Mouse (Mus musculus) MEL (cell line): ENCODE measurements around the gene Parva. TPM values are rescaled to one million over a fixed set of nuclear protein-coding genes. Genes with fewer than 3 reads are reported as not detected.

Source experiments
- DNase-seq: peaks from one replicate; pipeline ENCODE4 v3.0.0; 2011; ENCODE audit warnings: low read depth, low spot score
- H3K27ac ChIP-seq: 2 replicates; pipeline ENCODE4 v1.5.1; 2012; ENCODE audit warnings: low read depth, mild to moderate bottlenecking, control low read depth, low read length, moderate library complexity; ENCODE audit not compliant: control insufficient read depth
- H3K27me3 ChIP-seq, 2 experiments: fragments of 150-350 bp in 1 of 2; sonication (generic) in 1 of 2; 2 replicates each; pipeline ENCODE4 v1.6.1; 2012; ENCODE audit warnings: low read length in 2 of 2, mild to moderate bottlenecking in 2 of 2, improper control_type of control experiment in 1 of 2, moderate library complexity in 1 of 2; ENCODE audit not compliant: insufficient read depth in 2 of 2, control insufficient read depth in 1 of 2
- H3K36me3 ChIP-seq, 2 experiments: 2 replicates each; pipeline ENCODE4 v1.6.1; 2012 to 2014; ENCODE audit warnings: low read length in 2 of 2, improper control_type of control experiment in 1 of 2, inconsistent platforms in 1 of 2, mild to moderate bottlenecking in 1 of 2; ENCODE audit not compliant: insufficient read depth in 2 of 2, control insufficient read depth in 1 of 2
- H3K4me1 ChIP-seq, 2 experiments: fragments of 150-350 bp in 1 of 2; sonication (generic) in 1 of 2; 2 replicates each; pipeline ENCODE4 v1.6.1; 2012; ENCODE audit warnings: low read length in 2 of 2, improper control_type of control experiment in 1 of 2, mild to moderate bottlenecking in 1 of 2; ENCODE audit not compliant: insufficient read depth in 2 of 2, control insufficient read depth in 1 of 2
- H3K4me3 ChIP-seq, 2 experiments: fragments of 150-350 bp in 1 of 2; sonication (generic) in 1 of 2; 2 replicates each; pipeline ENCODE4 v1.5.1; 2012; ENCODE audit warnings: low read depth in 2 of 2, low read length in 2 of 2, mild to moderate bottlenecking in 2 of 2, moderate library complexity in 2 of 2, control low read depth in 1 of 2, improper control_type of control experiment in 1 of 2; ENCODE audit not compliant: control insufficient read depth in 1 of 2, insufficient read depth in 1 of 2
- H3K79me2 ChIP-seq: 2 replicates; pipeline ENCODE4 v1.6.1; 2012; ENCODE audit warnings: mild to moderate bottlenecking, low read length, moderate library complexity; ENCODE audit not compliant: control insufficient read depth, poor library complexity, insufficient read depth
- H3K9ac ChIP-seq: 2 replicates; pipeline ENCODE4 v1.6.1; 2012; ENCODE audit warnings: low read depth, mild to moderate bottlenecking, control low read depth, low read length, moderate library complexity; ENCODE audit not compliant: control insufficient read depth, poor library complexity, severe bottlenecking
- H3K9me3 ChIP-seq: fragments of 150-350 bp; sonication (generic); replicated peaks from 2 replicates; pipeline ENCODE4 v1.6.1; 2012; ENCODE audit warnings: mild to moderate bottlenecking, low read length, improper control_type of control experiment, moderate library complexity; ENCODE audit not compliant: insufficient read depth
- E2F4 ChIP-seq: IDR thresholded peaks from 2 replicates; pipeline ENCODE4 v1.6.1; 2011; ENCODE audit warnings: low read depth, low read length, improper control_type of control experiment, borderline replicate concordance
- GABPA ChIP-seq: IDR thresholded peaks from 2 replicates; pipeline ENCODE4 v1.6.1; 2012; ENCODE audit warnings: low read depth, mild to moderate bottlenecking, inconsistent platforms, low read length, improper control_type of control experiment, moderate library complexity
- HCFC1 ChIP-seq: IDR thresholded peaks from 2 replicates; pipeline ENCODE4 v1.6.1; 2012; ENCODE audit warnings: low read depth, mild to moderate bottlenecking, inconsistent platforms, low read length, improper control_type of control experiment, moderate library complexity
- JUND ChIP-seq: IDR thresholded peaks from 2 replicates; pipeline ENCODE4 v1.6.1; 2011; ENCODE audit warnings: low read depth, mild to moderate bottlenecking, improper control_type of control experiment, low read length
- MAFK ChIP-seq: IDR thresholded peaks from 2 replicates; pipeline ENCODE4 v1.6.1; 2011; ENCODE audit warnings: low read depth, mild to moderate bottlenecking, low read length, improper control_type of control experiment, borderline replicate concordance
- NRF1 ChIP-seq: IDR thresholded peaks from 2 replicates; pipeline ENCODE4 v1.6.1; 2014; ENCODE audit warnings: low read depth, mild to moderate bottlenecking, inconsistent platforms, low read length, improper control_type of control experiment, moderate library complexity; ENCODE audit not compliant: poor library complexity, insufficient read depth, severe bottlenecking
- SIN3A ChIP-seq: IDR thresholded peaks from 2 replicates; pipeline ENCODE4 v1.6.1; 2012; ENCODE audit warnings: low read length, improper control_type of control experiment, inconsistent platforms
- USF2 ChIP-seq, 2 experiments: IDR thresholded peaks; 2 replicates each; pipeline ENCODE4 v1.6.1; 2011 to 2012; ENCODE audit warnings: improper control_type of control experiment in 2 of 2, low read length in 2 of 2, borderline replicate concordance in 1 of 2, inconsistent platforms in 1 of 2, low read depth in 1 of 2, mild to moderate bottlenecking in 1 of 2; ENCODE audit not compliant: insufficient read depth in 1 of 2
- ZMIZ1 ChIP-seq: IDR thresholded peaks from 2 replicates; pipeline ENCODE4 v1.6.1; 2012; ENCODE audit warnings: low read depth, mild to moderate bottlenecking, inconsistent platforms, low read length, improper control_type of control experiment, moderate library complexity
- ZNF384 ChIP-seq: IDR thresholded peaks from 2 replicates; pipeline ENCODE4 v1.6.1; 2012; ENCODE audit warnings: low read depth, mild to moderate bottlenecking, inconsistent platforms, low read length, improper control_type of control experiment
- polyA plus RNA-seq, 2 experiments: library from polyadenylated mRNA; stranded (reverse) in 1 of 2; unstranded in 1 of 2; fragments of >175 nt in 1 of 2; fragments of >200 nt in 1 of 2; gene quantifications; 2 replicates each; pipeline versions ENCODE4 v1.2.1 to v1.2.4; 2012; ENCODE audit warnings: low replicate concordance in 2 of 2, low read depth in 1 of 2; ENCODE audit not compliant: insufficient read length in 2 of 2, insufficient read depth in 1 of 2, missing spikeins in 1 of 2
- total RNA-seq: library from RNA; depleted of rRNA; stranded (reverse); fragments of 300-350 nt; gene quantifications from 2 replicates; pipeline ENCODE4 v1.2.3, GENCODE M21; 2012

The Parva gene
- total and polyA plus RNA-seq, 3 experiments = not detected

- H3K36me3 ChIP-seq = no peaks in the 10 kb centered on the region
- H3K79me2 ChIP-seq = no peaks in the 10 kb centered on the region
- no peak for DNase-seq
- no peak overlapping the region for H3K4me3 ChIP-seq
- no peak overlapping the region for H3K27ac ChIP-seq
- H3K9ac ChIP-seq = no peak overlapping the region
- H3K27me3 ChIP-seq = no peaks in the 10 kb centered on the region
- no peaks in the 10 kb centered on the region for H3K9me3 ChIP-seq
- H3K4me1 ChIP-seq = no peaks in the 10 kb centered on the region
- TF ChIP-seq SIN3A = no peak
- no peak for TF ChIP-seq JUND
- no peak for TF ChIP-seq GABPA
- no peak for TF ChIP-seq ZMIZ1
- TF ChIP-seq, all 39 proteins: peak for 0
These were observed 84.0 kb downstream of the Parva start for GRCm38 (mm10) chr7:112511309-112511708.

DNA sequence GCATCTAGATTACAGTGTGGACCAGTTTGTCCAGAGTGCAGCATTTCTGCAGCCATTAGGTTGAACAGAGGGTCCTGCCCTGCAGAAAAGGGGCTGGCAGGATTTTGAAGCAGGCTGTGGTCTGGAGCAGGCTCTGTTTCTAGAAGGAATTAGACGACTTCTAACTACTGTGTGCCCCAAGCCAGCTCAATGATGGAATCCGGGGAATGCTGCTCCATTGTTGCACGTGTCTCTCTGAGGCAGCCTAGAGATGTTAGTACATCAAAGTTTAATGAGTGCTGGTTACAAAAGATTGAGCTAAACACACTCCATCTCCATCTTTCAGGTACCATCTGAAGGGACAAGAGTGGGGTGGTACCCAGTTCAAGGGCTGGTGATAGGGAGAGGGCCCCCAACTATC lies 85.0 kb downstream of the Parva start:
- TF ChIP-seq HCFC1 (no peak), E2F4 (no peak), ZNF384 (no peak), GABPA (no peak), NRF1 (no peak), SIN3A (no peak), USF2 (IDR thresholded peaks at IDR 0.05; ENCODE audit: borderline replicate concordance in 1 of 2, insufficient read depth in 1 of 2, low read depth in 1 of 2, low read length in 2 of 2) (no peak)
- H3K4me3 ChIP-seq = no peak overlapping the region
- H3K27ac ChIP-seq = no peak overlapping the region
- DNase-seq = no peak
- H3K9ac ChIP-seq = no peak overlapping the region
- no peaks in the 10 kb centered on the region for H3K9me3 ChIP-seq
- H3K79me2 ChIP-seq = no peaks in the 10 kb centered on the region
- H3K27me3 ChIP-seq = no peaks in the 10 kb centered on the region
- H3K36me3 ChIP-seq = no peaks in the 10 kb centered on the region
- H3K4me1 ChIP-seq = no peaks in the 10 kb centered on the region

- H3K9ac ChIP-seq = no peak overlapping the region
- H3K79me2 ChIP-seq = no peaks in the 10 kb centered on the region
- H3K27ac ChIP-seq = no peak overlapping the region
- H3K9me3 ChIP-seq = no peaks in the 10 kb centered on the region
- TF ChIP-seq ZMIZ1 (no peak), MAFK (no peak)
- H3K27me3 ChIP-seq = no peaks in the 10 kb centered on the region
- no peaks in the 10 kb centered on the region for H3K36me3 ChIP-seq
- H3K4me3 ChIP-seq = no peak overlapping the region
- H3K4me1 ChIP-seq = no peaks in the 10 kb centered on the region
- no peak for DNase-seq
These were observed 85.6 kb downstream of the Parva start for GRCm38 (mm10) chr7:112512895-112513294.
